Mouse (Mus musculus): ENCODE results near the gene Il5ra. TPM values are rescaled to one million over a fixed set of nuclear protein-coding genes. Genes with fewer than 3 reads are reported as not detected.

Il5ra gene
- not detected in 2 replicates for polyA plus RNA-seq (2012; rRNA removed)

DNA sequence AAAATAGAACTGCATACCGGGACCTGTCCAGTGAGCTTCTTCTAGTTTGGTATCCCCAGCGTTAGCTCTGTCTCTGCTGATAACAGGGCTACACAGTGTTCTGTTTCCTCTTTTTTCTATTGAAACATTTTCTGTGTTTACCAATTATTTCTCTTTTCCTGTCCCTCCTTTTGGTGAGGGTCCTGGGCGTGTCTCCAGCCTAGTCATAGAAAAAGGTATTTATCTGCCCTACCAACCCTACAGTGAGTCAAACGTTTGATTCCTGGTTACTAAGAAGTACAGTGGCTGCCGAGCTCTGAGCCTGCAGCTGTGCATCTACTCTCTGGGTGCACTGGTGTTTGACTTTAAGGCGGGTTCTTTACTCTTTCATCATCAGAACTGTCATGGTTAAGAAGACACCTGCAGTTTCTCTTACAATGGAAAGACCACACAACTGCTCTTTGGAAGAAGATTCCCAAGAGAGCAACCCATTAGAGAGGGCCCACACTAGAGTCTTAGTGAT is at the start of gene Il5ra:
Gene Il5ra, minus strand, starts transcription at position 151 of the 502 bp plus-strand sequence.

GRCm38 (mm10) chr6:106768640-106769289 is 19.9 kb upstream of the Il5ra start, which contains the start of gene Trnt1:
Gene Trnt1, plus strand, starts transcription at chr6:106769120.

Other genes starting within 250 kb of the Il5ra start
- gene Trnt1, start 20.1 kb upstream of the Il5ra start, polyA plus RNA-seq (2012; rRNA removed): 4.7 and 7.0 TPM in 2 replicates
- 5.2 and 6.0 TPM in 2 replicates for gene Crbn, start 51.0 kb upstream of the Il5ra start, polyA plus RNA-seq (2012; rRNA removed)

Data from ovary, adult 2 months (tissue).